Mouse (Mus musculus) spleen, adult 2 months (tissue): ENCODE data around the gene Stum. TPM values are rescaled to one million over a fixed set of nuclear protein-coding genes. Genes with fewer than 3 reads are reported as not detected.

Experiments
- DNase-seq, 2 experiments: peaks; one replicate each; pipeline versions ENCODE4 v3.0.0 to v3.0.0-alpha.2; 2012 to 2021; ENCODE audit warnings: low spot score in 2 of 2, low read depth in 1 of 2
- H3K27ac ChIP-seq: fragments of 200-500 bp; 2 replicates; pipeline ENCODE4 v1.5.1; 2012; ENCODE audit warnings: low read length, inconsistent platforms; ENCODE audit not compliant: insufficient read depth
- H3K27me3 ChIP-seq: fragments of 200-500 bp; 2 replicates; pipeline ENCODE4 v1.6.1; 2012; ENCODE audit warnings: mild to moderate bottlenecking, moderate library complexity, low read length, inconsistent platforms; ENCODE audit not compliant: control insufficient read depth, insufficient read depth
- H3K36me3 ChIP-seq: fragments of 200-500 bp; 2 replicates; pipeline ENCODE4 v1.6.1; 2012; ENCODE audit warnings: mild to moderate bottlenecking, low read length, inconsistent platforms; ENCODE audit not compliant: control insufficient read depth, insufficient read depth
- H3K4me1 ChIP-seq: fragments of 200-500 bp; 2 replicates; pipeline ENCODE4 v1.6.1; 2011; ENCODE audit warnings: inconsistent platforms; ENCODE audit not compliant: control insufficient read depth, insufficient read depth, insufficient read length
- H3K4me3 ChIP-seq: fragments of 200-500 bp; 2 replicates; pipeline ENCODE4 v1.5.1; 2011; ENCODE audit warnings: mild to moderate bottlenecking, inconsistent platforms; ENCODE audit not compliant: insufficient read depth, insufficient read length; ENCODE audit errors: extremely low read depth
- CTCF ChIP-seq: fragments of 200-500 bp; IDR thresholded peaks from 2 replicates; pipeline ENCODE4 v1.5.1; 2011; ENCODE audit warnings: mild to moderate bottlenecking, inconsistent platforms; ENCODE audit not compliant: insufficient read depth, insufficient read length, insufficient replicate concordance; ENCODE audit errors: extremely low read depth
- POLR2A ChIP-seq: fragments of 200-500 bp; IDR thresholded peaks from 2 replicates; pipeline ENCODE4 v1.6.1; 2011; ENCODE audit warnings: low read depth, low read length, inconsistent platforms
- WGBS: fragments of 180-500 bp; shearing (Covaris S2); methylation state at CpG from one replicate; pipeline ENCODE4 v1.1.7; 2018; 5-methylcytosine and 5-hydroxymethylcytosine counted together
- polyA plus RNA-seq: library from polyadenylated mRNA; depleted of rRNA; stranded (reverse); fragments of >200 nt; gene quantifications from 2 replicates; pipeline ENCODE4 v1.2.3, GENCODE M21; 2012

Stum gene
- polyA plus RNA-seq, 1 experiment: 4.5 TPM

DNA sequence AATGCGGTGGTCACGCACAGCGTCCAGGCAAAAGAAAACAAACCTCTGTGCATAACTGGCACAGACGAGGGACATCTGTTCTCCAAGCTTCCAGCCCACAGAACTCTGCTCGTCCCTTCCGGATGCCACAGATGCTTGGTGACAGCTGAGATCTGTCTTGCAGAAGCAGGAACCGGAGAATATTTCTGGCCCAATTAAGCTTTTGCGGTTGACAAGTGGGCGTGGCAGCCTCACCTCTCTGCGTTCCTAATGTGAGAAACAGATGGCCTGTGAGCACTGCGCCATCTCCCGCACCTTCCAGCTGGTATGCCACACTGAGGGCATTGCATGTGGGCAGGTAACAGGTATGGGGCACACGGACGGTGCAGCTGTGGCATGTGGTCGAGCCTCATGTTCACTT lies 27.1 kb upstream of the Stum start:
- Histone ChIP-seq H3K27me3 (no peaks in the 10 kb centered on the region), H3K4me1 (peaks cover 10% of the 10 kb centered on the region; the same call in 1 of the 2 replicates), H3K4me3 (peak overlapping the region; percentile 24; the same call in 1 of the 2 replicates), H3K27ac (no peak overlapping the region), H3K36me3 (no peaks in the 10 kb centered on the region)
- peak in 1 of 2 experiments; percentile 50 for DNase-seq
- WGBS: 57% methylated on average over 15 of the region's 15 CpGs
- TF ChIP-seq CTCF (no peak), POLR2A (no peak)

DNA sequence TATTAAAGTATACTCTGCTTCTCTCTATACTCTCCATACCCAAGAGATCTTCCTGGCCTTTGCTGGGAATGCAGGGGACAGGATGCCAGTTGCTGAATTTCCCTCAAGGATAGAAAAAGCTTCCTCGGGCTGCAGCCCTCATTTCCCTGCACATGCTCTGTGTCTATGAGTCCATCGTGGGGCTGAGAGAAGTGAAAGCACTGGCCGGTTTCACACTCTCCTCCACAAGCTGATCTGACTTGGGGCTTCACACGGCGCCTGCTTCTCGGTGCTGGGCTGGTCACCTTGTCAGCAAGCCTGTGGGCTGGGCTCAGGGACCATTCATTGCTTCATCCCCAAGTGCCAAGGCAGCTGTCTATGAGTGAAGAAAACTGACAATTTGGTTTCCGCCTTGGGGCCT lies 25.4 kb upstream of the Stum start:
- Histone ChIP-seq H3K27me3 (no peaks in the 10 kb centered on the region), H3K36me3 (no peaks in the 10 kb centered on the region), H3K4me1 (peaks cover 10% of the 10 kb centered on the region; the same call in 1 of the 2 replicates), H3K4me3 (no peak overlapping the region), H3K27ac (no peak overlapping the region)
- 48% methylated on average over 7 of the region's 7 CpGs for WGBS
- DNase-seq: no peak
- TF ChIP-seq POLR2A (no peak), CTCF (no peak)

GRCm38 (mm10) chr1:180507291-180507791 lies 24.0 kb upstream of the Stum start:
- Histone ChIP-seq H3K27me3 (no peaks in the 10 kb centered on the region), H3K4me1 (peaks cover 10% of the 10 kb centered on the region; the same call in 1 of the 2 replicates), H3K36me3 (no peaks in the 10 kb centered on the region), H3K27ac (no peak overlapping the region), H3K4me3 (no peak overlapping the region)
- whole genome bisulfite sequencing: 79% methylated on average over 7 of the region's 7 CpGs
- TF ChIP-seq POLR2A (no peak), CTCF (no peak)
- no peak for DNase-seq

- H3K4me1 ChIP-seq: peaks cover 10% of the 10 kb centered on the region; the same call in 1 of the 2 replicates
- no peaks in the 10 kb centered on the region for H3K27me3 ChIP-seq
- H3K4me3 ChIP-seq: no peak overlapping the region
- no peak overlapping the region for H3K27ac ChIP-seq
- DNase-seq: no peak
- 92% methylated on average over 7 of the region's 7 CpGs for WGBS
- no peaks in the 10 kb centered on the region for H3K36me3 ChIP-seq
- TF ChIP-seq CTCF (no peak), POLR2A (no peak)
These were observed 23.0 kb upstream of the Stum start for GRCm38 (mm10) chr1:180506341-180506740.

- Histone ChIP-seq H3K36me3 (no peaks in the 10 kb centered on the region), H3K4me3 (no peak overlapping the region), H3K27ac (no peak overlapping the region), H3K27me3 (no peaks in the 10 kb centered on the region), H3K4me1 (peaks cover 15% of the 10 kb centered on the region)
- 88% methylated on average over 5 of the region's 5 CpGs for WGBS
- TF ChIP-seq CTCF (no peak), POLR2A (no peak)
- no peak for DNase-seq
These were observed 21.6 kb upstream of the Stum start for GRCm38 (mm10) chr1:180504899-180505298.

GRCm38 (mm10) chr1:180503484-180503883 lies 20.2 kb upstream of the Stum start:
- 90% methylated on average over 5 of the region's 5 CpGs for WGBS

DNA sequence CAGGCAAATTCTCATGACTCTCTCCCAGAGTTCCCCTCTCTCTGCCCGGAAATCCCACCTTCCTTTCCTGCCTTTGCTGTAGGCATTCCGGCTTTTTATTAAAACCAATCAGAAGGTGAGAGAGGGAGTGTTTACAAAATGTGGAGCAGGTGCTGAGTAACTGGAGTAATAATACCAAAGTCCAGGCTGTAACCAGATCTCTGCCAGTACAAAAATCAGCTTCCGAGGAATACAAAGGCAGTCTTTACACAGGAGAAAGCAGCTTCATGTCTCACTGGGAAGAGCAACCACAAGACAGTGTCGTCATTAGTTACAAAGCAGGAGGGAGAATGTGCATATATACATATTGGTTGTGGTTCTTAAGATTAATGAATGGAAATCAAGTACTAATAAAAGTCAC lies 19.3 kb upstream of the Stum start:
- no peak overlapping the region for H3K27ac ChIP-seq
- H3K4me1 ChIP-seq: peaks cover 11% of the 10 kb centered on the region
- WGBS: 87% methylated on average over 4 of the region's 4 CpGs
- no peak overlapping the region for H3K4me3 ChIP-seq
- TF ChIP-seq CTCF: no peak
- DNase-seq: no peak
- H3K27me3 ChIP-seq: no peaks in the 10 kb centered on the region
- H3K36me3 ChIP-seq: no peaks in the 10 kb centered on the region

More at GRCm38 (mm10) chr1:180503484-180503883, 20.2 kb upstream of the Stum start:
- H3K36me3 ChIP-seq: no peaks in the 10 kb centered on the region
- H3K27me3 ChIP-seq: no peaks in the 10 kb centered on the region
- peaks cover 13% of the 10 kb centered on the region for H3K4me1 ChIP-seq
- H3K4me3 ChIP-seq: no peak overlapping the region
- H3K27ac ChIP-seq: no peak overlapping the region
- DNase-seq: no peak
- no peak for TF ChIP-seq POLR2A
- TF ChIP-seq CTCF: no peak
